Mouse (Mus musculus): Measurements from ENCODE around the gene Ndufa9. TPM values are rescaled to one million over a fixed set of nuclear protein-coding genes. Genes with fewer than 3 reads are reported as not detected.

Gene Ndufa9
- polyA plus RNA-seq, 1 experiment from 2014 or later = 192 TPM

DNA sequence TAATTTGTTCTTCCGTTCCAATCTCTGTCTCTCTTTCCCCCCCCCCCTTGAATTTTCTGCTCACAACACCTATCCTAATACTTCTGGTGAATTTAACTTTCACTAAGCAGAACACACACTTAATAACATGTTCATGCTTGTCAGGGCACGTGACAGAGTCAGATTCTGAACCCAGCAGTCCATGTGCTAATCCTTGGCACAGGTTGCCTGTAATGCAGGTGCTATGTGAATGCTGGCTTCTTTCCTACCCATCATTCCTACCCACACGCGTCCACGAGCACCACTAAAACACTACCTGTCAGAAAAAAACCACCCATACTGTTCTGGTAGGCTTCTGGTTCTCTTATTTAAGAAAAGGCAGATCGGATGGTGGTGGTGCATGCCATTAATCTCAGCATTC is 54.2 kb downstream of the Ndufa9 start:
- Histone ChIP-seq H3K27ac (no peak overlapping the region), H3K4me1 (replicated peaks) (no peaks in the 10 kb centered on the region), H3K9ac (no peak overlapping the region), H3K27me3 (no peaks in the 10 kb centered on the region), H3K9me3 (no peaks in the 10 kb centered on the region), H3K36me3 (no peaks in the 10 kb centered on the region), H3K4me2 (no peak overlapping the region), H3K4me3 (no peak overlapping the region)
- 80% methylated on average over 6 of the region's 6 CpGs for whole genome bisulfite sequencing
- ATAC-seq (ENCODE audit: low FRiP score) = no peak

- ATAC-seq (ENCODE audit: low FRiP score) = no peak
- H3K4me1 ChIP-seq (replicated peaks) = no peaks in the 10 kb centered on the region
- no peak overlapping the region for H3K4me3 ChIP-seq
- H3K9ac ChIP-seq = no peak overlapping the region
- no peak overlapping the region for H3K4me2 ChIP-seq
- no peak overlapping the region for H3K27ac ChIP-seq
- H3K36me3 ChIP-seq = no peaks in the 10 kb centered on the region
- H3K9me3 ChIP-seq = no peaks in the 10 kb centered on the region
- 97% methylated on average over 6 of the region's 6 CpGs for WGBS
- H3K27me3 ChIP-seq = no peaks in the 10 kb centered on the region
Observed at GRCm38 (mm10) chr6:126793689-126794088, 55.2 kb downstream of the Ndufa9 start.

DNA sequence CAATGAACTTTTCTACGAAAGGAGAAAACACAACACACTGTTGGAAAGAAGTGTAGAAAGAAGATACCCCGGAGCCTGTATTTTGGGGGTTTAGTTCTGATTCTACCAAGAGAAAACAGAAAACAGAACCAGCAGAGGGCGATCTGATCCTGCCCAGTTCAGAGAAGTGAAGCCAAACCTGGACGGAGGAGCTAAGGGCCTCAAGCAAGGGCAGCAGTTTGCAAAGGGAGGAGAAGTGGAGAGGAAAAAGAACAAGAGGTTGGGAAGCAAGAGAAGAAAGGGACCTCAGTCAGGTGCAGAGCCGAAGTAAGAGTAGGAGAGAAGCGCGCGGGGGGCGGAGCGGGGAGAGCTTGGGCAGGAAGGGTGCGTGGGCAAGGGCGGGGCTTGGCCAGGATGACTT is 57.0 kb downstream of the Ndufa9 start:
- Histone ChIP-seq H3K27ac (no peak overlapping the region), H3K4me1 (replicated peaks) (no peaks in the 10 kb centered on the region), H3K4me2 (no peak overlapping the region), H3K36me3 (no peaks in the 10 kb centered on the region), H3K4me3 (no peak overlapping the region), H3K9me3 (no peaks in the 10 kb centered on the region), H3K9ac (no peak overlapping the region), H3K27me3 (no peaks in the 10 kb centered on the region)
- 38% methylated on average over 12 of the region's 12 CpGs for WGBS
- no peak for ATAC-seq (ENCODE audit: low FRiP score)

DNA sequence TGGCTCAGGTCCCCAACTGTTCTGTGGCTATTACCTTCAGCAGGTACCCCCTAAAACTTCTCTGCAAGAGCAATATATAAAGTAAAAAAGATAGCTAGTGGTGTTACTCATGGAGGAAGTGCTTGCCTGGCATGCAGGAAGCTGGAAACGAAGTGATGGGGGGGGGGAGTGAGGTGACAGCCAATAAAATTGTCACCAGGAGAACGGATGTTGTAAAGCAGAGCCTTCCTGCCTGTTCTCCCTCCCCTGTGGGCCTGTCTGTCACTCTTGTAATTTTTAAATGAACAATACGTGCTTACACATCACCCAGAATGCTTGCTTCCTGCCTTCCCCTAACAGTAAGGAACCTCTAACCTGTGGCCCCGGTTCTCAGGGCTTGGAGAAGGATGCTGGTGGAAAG is 57.4 kb downstream of the Ndufa9 start:
- Histone ChIP-seq H3K4me1 (replicated peaks) (no peaks in the 10 kb centered on the region), H3K9ac (no peak overlapping the region), H3K9me3 (no peaks in the 10 kb centered on the region), H3K27me3 (no peaks in the 10 kb centered on the region), H3K27ac (no peak overlapping the region), H3K36me3 (no peaks in the 10 kb centered on the region), H3K4me3 (no peak overlapping the region), H3K4me2 (no peak overlapping the region)
- ATAC-seq (ENCODE audit: low FRiP score) = no peak
- WGBS = 50% methylated on average over 4 of the region's 4 CpGs

- Histone ChIP-seq H3K4me3 (no peak overlapping the region), H3K9ac (no peak overlapping the region), H3K36me3 (no peaks in the 10 kb centered on the region), H3K4me2 (no peak overlapping the region), H3K4me1 (replicated peaks) (no peaks in the 10 kb centered on the region), H3K9me3 (no peaks in the 10 kb centered on the region), H3K27ac (no peak overlapping the region), H3K27me3 (no peaks in the 10 kb centered on the region)
- WGBS = 85% methylated on average over 8 of the region's 8 CpGs
- no peak for ATAC-seq (ENCODE audit: low FRiP score)
Observed at GRCm38 (mm10) chr6:126788863-126789262, 60.1 kb downstream of the Ndufa9 start.

DNA sequence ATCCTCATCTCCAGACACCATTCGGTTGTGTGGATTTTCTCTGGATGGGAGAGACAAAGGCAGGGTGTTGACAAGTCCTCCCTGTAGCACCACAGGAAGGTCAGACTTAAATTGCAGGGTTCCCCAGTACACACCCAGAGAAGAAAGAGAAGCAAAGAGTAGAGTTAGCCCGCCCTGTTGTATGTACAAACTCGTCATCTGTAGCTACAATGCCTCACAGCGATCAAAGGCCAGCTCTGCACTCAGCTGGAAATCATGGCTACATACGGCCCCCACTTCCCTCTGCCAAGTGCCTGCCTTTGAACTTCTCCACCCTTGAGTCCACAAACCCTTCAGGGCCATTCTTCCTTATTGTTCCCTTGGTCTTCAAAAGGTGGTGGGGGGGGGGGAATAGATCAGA is 64.7 kb downstream of the Ndufa9 start:
- Histone ChIP-seq H3K36me3 (no peaks in the 10 kb centered on the region), H3K4me1 (replicated peaks) (no peaks in the 10 kb centered on the region), H3K27me3 (no peaks in the 10 kb centered on the region), H3K4me3 (no peak overlapping the region), H3K27ac (no peak overlapping the region), H3K4me2 (no peak overlapping the region), H3K9ac (no peak overlapping the region), H3K9me3 (no peaks in the 10 kb centered on the region)
- no peak for ATAC-seq (ENCODE audit: low FRiP score)
- WGBS = 57% methylated on average over 5 of the region's 5 CpGs

DNA sequence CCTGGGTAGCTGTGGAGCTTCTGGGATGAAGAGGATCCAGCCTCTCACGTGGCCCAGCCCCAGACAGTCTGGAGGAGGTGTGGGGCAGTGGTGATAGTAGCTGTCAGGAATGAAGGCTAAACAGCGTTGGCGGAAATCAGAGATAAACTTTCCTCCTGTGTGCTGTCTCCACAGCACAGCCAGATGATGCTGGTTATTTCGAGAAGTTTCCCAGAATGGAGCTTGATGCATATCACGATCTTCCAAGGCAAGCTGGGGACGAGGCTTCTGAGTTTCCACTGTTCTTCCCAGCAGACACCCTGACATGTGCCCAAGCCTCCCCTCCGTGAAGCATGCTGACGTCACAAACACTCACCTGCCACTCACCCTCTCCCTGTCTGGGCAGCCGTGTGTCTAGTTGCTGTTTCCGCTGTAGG is 65.3 kb downstream of the Ndufa9 start:
- no peaks in the 10 kb centered on the region for H3K9me3 ChIP-seq
- ATAC-seq (ENCODE audit: low FRiP score) = no peak
- 66% methylated on average over 10 of the region's 10 CpGs for WGBS

GRCm38 (mm10) chr6:126783056-126783455 is 65.9 kb downstream of the Ndufa9 start:
- no peak for ATAC-seq (ENCODE audit: low FRiP score)
- Histone ChIP-seq H3K9ac (no peak overlapping the region), H3K4me2 (no peak overlapping the region), H3K4me3 (no peak overlapping the region), H3K36me3 (no peaks in the 10 kb centered on the region), H3K9me3 (no peaks in the 10 kb centered on the region), H3K27me3 (no peaks in the 10 kb centered on the region), H3K4me1 (replicated peaks) (no peaks in the 10 kb centered on the region), H3K27ac (no peak overlapping the region)
- 91% methylated on average over 1 of the region's 1 CpGs for WGBS

More for the DNA sequence above, 65.3 kb downstream of the Ndufa9 start:
- no peak overlapping the region for H3K4me3 ChIP-seq
- no peaks in the 10 kb centered on the region for H3K27me3 ChIP-seq
- H3K9ac ChIP-seq = no peak overlapping the region
- H3K36me3 ChIP-seq = no peaks in the 10 kb centered on the region
- no peak overlapping the region for H3K27ac ChIP-seq
- no peaks in the 10 kb centered on the region for H3K4me1 ChIP-seq (replicated peaks)
- no peak overlapping the region for H3K4me2 ChIP-seq

GRCm38 (mm10) chr6:126777889-126778288 is 71.0 kb downstream of the Ndufa9 start:
- Histone ChIP-seq H3K9ac (no peak overlapping the region), H3K36me3 (no peaks in the 10 kb centered on the region), H3K9me3 (no peaks in the 10 kb centered on the region), H3K27ac (no peak overlapping the region), H3K4me1 (replicated peaks) (no peaks in the 10 kb centered on the region), H3K4me2 (no peak overlapping the region), H3K27me3 (no peaks in the 10 kb centered on the region), H3K4me3 (no peak overlapping the region)
- 58% methylated on average over 6 of the region's 6 CpGs for WGBS
- ATAC-seq (ENCODE audit: low FRiP score) = no peak

DNA sequence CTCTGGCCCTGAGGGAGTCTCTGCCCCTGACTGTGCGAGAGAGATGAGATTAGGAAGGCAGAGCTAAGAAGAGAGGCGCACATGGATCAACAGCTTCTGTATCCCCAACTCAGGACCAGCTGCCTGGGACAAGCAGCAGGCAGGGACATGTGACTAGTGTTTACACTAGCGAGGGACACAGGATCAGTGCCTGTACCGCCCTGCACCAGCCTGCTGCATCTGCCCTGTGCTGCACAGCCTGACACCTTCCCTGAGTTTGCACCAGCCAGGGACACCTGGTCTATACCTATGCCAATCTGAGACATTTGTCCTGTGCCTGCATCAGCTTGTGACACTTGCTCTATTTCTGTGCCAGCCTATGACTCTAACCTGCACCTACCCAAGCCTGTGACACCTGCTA is 75.1 kb downstream of the Ndufa9 start:
- no peak for ATAC-seq (ENCODE audit: low FRiP score)

DNA sequence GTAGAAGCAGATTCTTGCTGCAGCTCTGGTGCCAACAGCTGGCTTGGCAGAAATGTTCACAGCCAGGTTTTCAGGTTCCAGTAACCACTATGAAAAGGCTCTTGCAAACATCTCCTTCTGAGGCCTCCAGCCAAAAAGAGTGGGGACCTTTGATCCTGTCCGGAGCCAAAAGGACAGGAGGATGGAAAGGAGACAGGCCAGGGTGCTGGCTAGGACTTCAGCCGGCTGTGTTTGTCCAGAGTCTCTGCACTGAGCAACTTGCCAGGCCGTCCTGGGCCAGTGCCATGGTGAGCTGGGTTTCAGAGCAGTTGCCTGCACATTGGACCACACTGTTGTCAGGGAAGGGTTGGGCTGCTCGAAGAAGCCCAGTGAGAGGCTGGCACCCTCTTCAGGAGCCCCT is 76.6 kb downstream of the Ndufa9 start:
- no peak overlapping the region for H3K4me2 ChIP-seq
- no peak overlapping the region for H3K4me3 ChIP-seq
- no peak overlapping the region for H3K9ac ChIP-seq
- no peak overlapping the region for H3K27ac ChIP-seq
- H3K36me3 ChIP-seq = no peaks in the 10 kb centered on the region
- WGBS = 85% methylated on average over 4 of the region's 4 CpGs
- peaks cover 33% of the 10 kb centered on the region for H3K4me1 ChIP-seq (replicated peaks)
- no peaks in the 10 kb centered on the region for H3K9me3 ChIP-seq
- H3K27me3 ChIP-seq = no peaks in the 10 kb centered on the region
- ATAC-seq (ENCODE audit: low FRiP score) = no peak

More for the DNA sequence above, 75.1 kb downstream of the Ndufa9 start:
- WGBS = 73% methylated on average over 4 of the region's 4 CpGs
- no peak overlapping the region for H3K4me3 ChIP-seq
- no peaks in the 10 kb centered on the region for H3K9me3 ChIP-seq
- no peak overlapping the region for H3K4me2 ChIP-seq
- no peaks in the 10 kb centered on the region for H3K36me3 ChIP-seq
- H3K4me1 ChIP-seq (replicated peaks) = peaks cover 18% of the 10 kb centered on the region
- H3K9ac ChIP-seq = 0 out of 2 replicates have a peak overlapping the region, but pooled peaks have one; percentile 8
- no peaks in the 10 kb centered on the region for H3K27me3 ChIP-seq
- no peak overlapping the region for H3K27ac ChIP-seq

Measured in hindbrain, embryonic 13.5 days (tissue).